Mouse (Mus musculus) telencephalon, adult 2 months (tissue): ENCODE data around the gene Atg4a.

Source experiments
- DNase-seq: peaks from one replicate; pipeline ENCODE4 v3.0.0-alpha.2; 2011; ENCODE audit warnings: low read depth, low spot score

Gene Atg4a

GRCm38 (mm10) chrX:140956272-140956940 is at the start of gene Atg4a, which contains the start of gene Psmd10:
Gene Atg4a (plus strand): TSS chrX:140956907.
Gene Psmd10 (minus strand): TSS chrX:140956728.
- peak; percentile 96 for DNase-seq

- no peak for DNase-seq
Observed at GRCm38 (mm10) chrX:140907360-140907759, 49.3 kb upstream of the Atg4a start, which contains the start of gene Vsig1. Gene Vsig1 (plus strand): TSS chrX:140907608.

- peak; percentile 21 for DNase-seq
Observed at GRCm38 (mm10) chrX:140921321-140921720, 35.4 kb upstream of the Atg4a start.

- peak; percentile 5 for DNase-seq
Observed at GRCm38 (mm10) chrX:140932066-140932465, 24.6 kb upstream of the Atg4a start.

- no peak for DNase-seq
Observed at GRCm38 (mm10) chrX:140933263-140933662, 23.4 kb upstream of the Atg4a start.

- no peak for DNase-seq
Observed at GRCm38 (mm10) chrX:140936271-140936670, 20.4 kb upstream of the Atg4a start.

- no peak for DNase-seq
Observed at GRCm38 (mm10) chrX:140953618-140954017, 3.1 kb upstream of the Atg4a start.

GRCm38 (mm10) chrX:140956959-140957358 is 252 bp downstream of the Atg4a start:
- no peak for DNase-seq

- DNase-seq: no peak
Observed at GRCm38 (mm10) chrX:140978943-140979342, 22.2 kb downstream of the Atg4a start.

GRCm38 (mm10) chrX:140979546-140979945 is 22.8 kb downstream of the Atg4a start:
- peak; percentile 54 for DNase-seq

GRCm38 (mm10) chrX:140980163-140980562 is 23.5 kb downstream of the Atg4a start:
- no peak for DNase-seq

- DNase-seq: no peak
Observed at GRCm38 (mm10) chrX:140983206-140983960, 26.7 kb downstream of the Atg4a start.

- no peak for DNase-seq
Observed at GRCm38 (mm10) chrX:140984795-140985194, 28.1 kb downstream of the Atg4a start.

- no peak for DNase-seq
Observed at GRCm38 (mm10) chrX:140985256-140985655, 28.5 kb downstream of the Atg4a start.

GRCm38 (mm10) chrX:140996909-140997516 is 40.3 kb downstream of the Atg4a start:
- DNase-seq: no peak

GRCm38 (mm10) chrX:140997912-140998545 is 41.3 kb downstream of the Atg4a start:
- no peak for DNase-seq

GRCm38 (mm10) chrX:140998885-140999284 is 42.2 kb downstream of the Atg4a start:
- DNase-seq: no peak

- no peak for DNase-seq
Observed at GRCm38 (mm10) chrX:141149705-141150104, 193.0 kb downstream of the Atg4a start.

- DNase-seq: no peak
Observed at GRCm38 (mm10) chrX:141150290-141150689, 193.6 kb downstream of the Atg4a start.

- no peak for DNase-seq
Observed at GRCm38 (mm10) chrX:141151182-141151581, 194.5 kb downstream of the Atg4a start.

GRCm38 (mm10) chrX:141156696-141157095 is 200.0 kb downstream of the Atg4a start:
- no peak for DNase-seq

- no peak for DNase-seq
Observed at GRCm38 (mm10) chrX:141157626-141158025, 200.9 kb downstream of the Atg4a start.
